Mouse (Mus musculus) cerebellum, adult 2 months (tissue): ENCODE results near the gene Robo4. TPM values are rescaled to one million over a fixed set of nuclear protein-coding genes. Genes with fewer than 3 reads are reported as not detected.

ENCODE experiments used
- DNase-seq, 2 experiments: peaks; one replicate each; pipeline ENCODE4 v3.0.0; 2021
- H3K27ac ChIP-seq: fragments of 200-500 bp; 2 replicates; pipeline ENCODE4 v1.5.1; 2012; ENCODE audit warnings: low read length, control low read depth, inconsistent platforms; ENCODE audit not compliant: insufficient read depth
- H3K27me3 ChIP-seq: fragments of 200-500 bp; 2 replicates; pipeline ENCODE4 v1.6.1; 2012; ENCODE audit warnings: inconsistent platforms, mild to moderate bottlenecking, low read length, moderate library complexity; ENCODE audit not compliant: control insufficient read depth, insufficient read depth
- H3K4me1 ChIP-seq: fragments of 200-500 bp; 2 replicates; pipeline ENCODE4 v1.6.1; 2011; ENCODE audit warnings: low read length; ENCODE audit not compliant: control insufficient read depth, insufficient read depth
- H3K4me3 ChIP-seq: fragments of 200-500 bp; replicated peaks from 2 replicates; pipeline ENCODE3; 2011; ENCODE audit warnings: mild to moderate bottlenecking, low read depth, low read length, control low read depth; ENCODE audit not compliant: insufficient read depth
- CTCF ChIP-seq: fragments of 200-500 bp; IDR thresholded peaks from 2 replicates; pipeline ENCODE4 v1.5.1; 2011; ENCODE audit warnings: low read depth, mild to moderate bottlenecking, control low read depth, low read length, moderate library complexity, borderline replicate concordance; ENCODE audit not compliant: insufficient read depth
- POLR2A ChIP-seq: fragments of 200-500 bp; IDR thresholded peaks from 2 replicates; pipeline ENCODE4 v1.6.1; 2011; ENCODE audit warnings: low read length, control low read depth, borderline replicate concordance; ENCODE audit not compliant: insufficient read depth
- WGBS: fragments of 180-500 bp; shearing (Covaris S2); methylation state at CpG from one replicate; pipeline ENCODE4 v1.1.7; 2018; 5-methylcytosine and 5-hydroxymethylcytosine counted together
- polyA plus RNA-seq: library from polyadenylated mRNA; depleted of rRNA; stranded (reverse); fragments of >200 nt; gene quantifications from 2 replicates; pipeline ENCODE4 v1.2.3, GENCODE M21; 2012

The Robo4 gene
- polyA plus RNA-seq, 1 experiment = 5.7 TPM

DNA sequence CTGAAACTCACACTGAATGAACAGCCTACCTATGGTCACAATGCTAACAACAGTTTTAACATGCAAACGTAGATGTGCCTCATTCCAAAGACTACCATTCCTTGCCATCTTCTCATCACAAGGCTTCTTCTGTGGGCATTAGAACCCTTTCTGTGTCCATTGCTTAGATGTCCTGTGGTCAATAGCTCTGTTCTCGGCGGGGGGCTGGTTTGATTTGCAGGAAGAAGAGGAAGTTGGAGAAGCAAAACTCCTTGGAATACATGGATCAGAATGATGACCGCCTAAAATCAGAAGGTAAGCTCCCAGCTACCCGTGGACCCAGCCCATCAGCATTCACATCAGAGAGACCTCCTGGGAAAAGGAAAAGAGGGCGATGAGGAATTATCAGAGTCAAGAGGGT lies 18.5 kb upstream of the Robo4 start:
- no peak overlapping the region for H3K27ac ChIP-seq
- WGBS = 89% methylated on average over 6 of the region's 6 CpGs
- H3K4me3 ChIP-seq = no peak overlapping the region
- no peak for DNase-seq
- TF ChIP-seq CTCF (no peak), POLR2A (no peak)
- H3K4me1 ChIP-seq = no peaks in the 10 kb centered on the region
- no peaks in the 10 kb centered on the region for H3K27me3 ChIP-seq

DNA sequence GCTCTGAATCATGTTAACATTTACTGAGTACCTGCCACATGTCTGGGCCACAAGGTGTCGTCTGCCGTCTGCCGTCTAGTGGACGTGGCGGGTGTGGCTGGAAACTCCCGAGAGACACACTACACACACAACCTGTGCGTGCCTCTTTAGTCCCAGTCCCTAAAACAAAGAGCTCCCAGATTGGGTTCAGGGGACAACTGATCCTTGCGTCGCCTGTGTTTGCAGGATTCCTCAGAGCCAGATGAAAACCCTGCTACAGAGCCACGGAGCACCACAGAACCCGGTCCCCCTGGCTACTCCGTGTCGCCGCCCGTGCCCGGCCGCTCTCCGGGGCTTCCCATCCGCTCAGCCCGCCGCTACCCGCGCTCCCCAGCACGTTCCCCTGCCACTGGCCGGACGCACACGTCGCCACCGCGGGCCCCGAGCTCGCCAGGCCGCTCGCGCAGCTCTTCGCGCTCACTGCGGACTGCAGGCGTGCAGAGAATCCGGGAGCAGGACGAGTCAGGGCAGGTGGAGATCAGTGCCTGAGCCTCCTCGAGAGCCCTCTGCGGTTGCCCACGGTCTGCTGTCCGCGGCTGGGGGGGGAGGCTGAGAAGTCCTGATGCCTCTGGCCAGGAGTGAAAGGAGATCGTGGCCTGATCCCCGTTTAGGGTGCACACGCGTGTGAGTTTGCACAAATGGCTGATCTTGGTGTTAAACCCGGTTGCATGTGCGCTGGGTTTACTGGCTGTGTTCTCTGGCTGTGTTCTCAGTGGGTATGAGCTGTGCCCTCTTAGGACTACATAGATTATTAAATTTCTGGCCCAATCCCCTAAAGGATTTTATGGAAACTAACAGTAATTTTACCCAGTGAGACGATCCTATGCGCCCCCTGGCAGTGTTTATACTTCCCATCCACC lies 17.2 kb upstream of the Robo4 start:
- Histone ChIP-seq H3K4me3 (no peak overlapping the region), H3K4me1 (no peaks in the 10 kb centered on the region), H3K27me3 (no peaks in the 10 kb centered on the region), H3K27ac (no peak overlapping the region)
- TF ChIP-seq CTCF (no peak), POLR2A (no peak)
- peak in 1 of 2 experiments; percentile 16 for DNase-seq
- 6% methylated on average over 54 of the region's 54 CpGs for WGBS

DNA sequence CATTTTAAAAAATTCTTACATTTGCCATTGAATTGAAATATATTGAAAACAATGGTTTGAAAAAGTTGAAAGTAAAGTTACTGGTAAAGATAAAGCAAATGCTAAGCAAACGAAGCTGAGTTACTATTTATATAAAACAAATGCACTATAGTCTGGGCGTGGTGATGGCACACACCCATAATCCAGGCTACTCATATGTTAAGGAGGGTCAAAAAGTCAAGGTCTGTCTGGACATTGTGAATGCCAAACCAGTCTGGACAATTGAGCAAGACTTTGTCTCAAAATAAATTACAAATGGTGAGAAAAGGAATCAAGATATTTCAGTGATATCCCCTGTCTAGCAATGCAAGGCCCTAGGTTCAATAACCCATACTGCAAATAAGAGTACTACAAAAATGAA lies 10.8 kb upstream of the Robo4 start:
- Histone ChIP-seq H3K27ac (no peak overlapping the region), H3K27me3 (no peaks in the 10 kb centered on the region), H3K4me1 (no peaks in the 10 kb centered on the region), H3K4me3 (no peak overlapping the region)
- no peak for TF ChIP-seq POLR2A
- WGBS = 66% methylated on average over 2 of the region's 2 CpGs
- DNase-seq = no peak

DNA sequence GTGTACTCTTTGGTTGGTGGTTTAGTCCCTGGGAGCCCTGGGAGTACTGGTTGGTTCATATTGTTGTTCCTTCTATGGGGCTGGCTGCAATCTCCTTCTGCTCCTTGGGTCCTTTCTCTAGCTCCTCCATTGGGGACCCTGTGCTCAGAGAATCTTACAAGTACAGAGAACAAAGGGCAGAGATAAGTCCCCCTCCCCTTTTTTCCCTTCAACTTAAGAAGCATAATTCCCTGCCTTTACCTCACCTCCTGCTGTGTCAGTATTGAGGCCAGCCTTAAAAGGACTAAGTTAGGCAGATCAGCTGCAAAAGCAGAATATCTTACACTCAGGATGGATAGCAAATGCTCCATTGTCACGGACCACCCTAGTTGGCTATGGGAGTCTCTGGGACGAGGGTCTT lies 9.6 kb upstream of the Robo4 start:
- no peaks in the 10 kb centered on the region for H3K4me1 ChIP-seq
- no peak overlapping the region for H3K27ac ChIP-seq
- no peak for DNase-seq
- WGBS = 54% methylated on average over 2 of the region's 2 CpGs
- H3K4me3 ChIP-seq = no peak overlapping the region
- no peaks in the 10 kb centered on the region for H3K27me3 ChIP-seq
- TF ChIP-seq CTCF = no peak
- TF ChIP-seq POLR2A = no peak

DNA sequence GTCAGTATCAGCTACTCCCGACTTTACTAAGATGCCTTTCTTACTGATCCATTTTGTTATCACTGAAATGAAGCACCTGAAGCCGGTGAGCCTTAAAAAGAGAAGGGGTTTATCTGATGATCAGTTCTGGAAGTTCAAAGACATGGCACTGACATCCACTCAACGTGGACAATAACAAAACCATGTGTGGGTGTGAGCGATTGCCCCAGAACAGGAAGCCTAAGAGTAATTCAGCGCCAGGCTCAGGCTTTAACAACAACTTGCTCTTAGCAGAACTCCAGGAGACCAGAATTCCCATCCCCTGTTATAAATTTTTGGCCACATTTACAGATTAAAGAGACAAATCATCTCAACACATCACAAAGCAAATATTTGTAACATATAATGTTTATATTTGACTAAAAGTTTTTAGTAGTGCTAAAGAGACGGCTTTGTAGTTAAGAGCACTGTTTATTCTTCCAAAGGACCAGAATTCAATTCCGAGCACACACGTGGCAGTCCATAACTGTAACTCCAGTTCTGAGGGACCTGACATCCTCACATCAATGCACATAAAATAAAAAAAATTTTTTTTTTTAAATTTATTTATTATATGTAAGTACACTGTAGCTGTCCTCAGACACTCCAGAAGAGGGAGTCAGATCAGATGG lies 8.1 kb upstream of the Robo4 start:
- no peak overlapping the region for H3K27ac ChIP-seq
- no peaks in the 10 kb centered on the region for H3K4me1 ChIP-seq
- no peak for TF ChIP-seq POLR2A
- 84% methylated on average over 8 of the region's 8 CpGs for WGBS
- no peak for DNase-seq
- H3K4me3 ChIP-seq = no peak overlapping the region
- H3K27me3 ChIP-seq = no peaks in the 10 kb centered on the region

DNA sequence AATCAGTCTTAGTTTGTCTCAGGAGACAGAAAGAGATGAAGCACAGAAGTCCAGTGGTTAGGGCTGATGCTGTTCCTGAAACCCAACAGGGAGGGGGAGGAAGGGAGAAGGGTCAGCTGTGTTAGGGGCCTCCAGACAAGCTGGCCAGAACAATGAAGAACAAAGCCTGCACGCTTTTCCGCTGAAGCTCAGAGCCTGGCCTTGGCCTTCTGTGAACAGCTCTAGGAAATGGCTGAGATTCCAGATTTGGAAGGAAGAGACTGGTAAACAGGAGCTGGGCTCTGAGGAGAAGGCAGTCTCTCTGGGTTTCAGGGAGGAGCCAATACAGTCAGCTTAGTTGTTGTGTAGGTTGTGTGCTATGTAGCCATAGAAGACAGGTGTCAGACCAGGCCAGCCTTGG lies 1.1 kb upstream of the Robo4 start:
- H3K27me3 ChIP-seq = no peaks in the 10 kb centered on the region
- DNase-seq = no peak
- no peaks in the 10 kb centered on the region for H3K4me1 ChIP-seq
- H3K27ac ChIP-seq = no peak overlapping the region
- H3K4me3 ChIP-seq = no peak overlapping the region
- TF ChIP-seq POLR2A (no peak), CTCF (no peak)
- 51% methylated on average over 2 of the region's 2 CpGs for WGBS

DNA sequence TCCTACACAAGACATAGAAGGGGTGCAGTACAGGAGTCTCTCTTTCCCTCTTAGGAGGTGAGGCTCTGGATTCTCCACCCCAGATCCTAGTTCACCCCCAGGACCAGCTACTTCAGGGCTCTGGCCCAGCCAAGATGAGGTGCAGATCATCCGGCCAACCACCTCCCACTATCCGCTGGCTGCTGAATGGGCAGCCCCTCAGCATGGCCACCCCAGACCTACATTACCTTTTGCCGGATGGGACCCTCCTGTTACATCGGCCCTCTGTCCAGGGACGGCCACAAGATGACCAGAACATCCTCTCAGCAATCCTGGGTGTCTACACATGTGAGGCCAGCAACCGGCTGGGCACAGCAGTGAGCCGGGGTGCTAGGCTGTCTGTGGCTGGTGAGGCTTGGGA lies 804 bp downstream of the Robo4 start:
- Histone ChIP-seq H3K4me1 (no peaks in the 10 kb centered on the region), H3K27ac (no peak overlapping the region), H3K4me3 (no peak overlapping the region), H3K27me3 (no peaks in the 10 kb centered on the region)
- no peak for DNase-seq
- WGBS = 85% methylated on average over 7 of the region's 7 CpGs
- TF ChIP-seq POLR2A (no peak), CTCF (no peak)

DNA sequence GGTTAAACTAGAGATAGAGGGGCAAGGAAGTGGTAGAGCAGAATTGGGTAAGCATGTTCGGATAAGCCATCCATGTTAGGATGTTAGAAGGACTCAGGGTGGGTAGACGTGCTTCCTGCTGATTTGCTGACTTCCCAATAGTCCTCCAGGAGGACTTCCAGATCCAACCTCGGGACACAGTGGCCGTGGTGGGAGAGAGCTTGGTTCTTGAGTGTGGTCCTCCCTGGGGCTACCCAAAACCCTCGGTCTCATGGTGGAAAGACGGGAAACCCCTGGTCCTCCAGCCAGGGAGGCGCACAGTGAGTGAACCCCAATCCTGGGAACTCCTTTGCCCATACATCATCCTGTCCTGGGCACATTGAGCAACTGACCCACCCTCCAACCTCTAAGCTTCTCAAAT lies 1.3 kb downstream of the Robo4 start:
- Histone ChIP-seq H3K27me3 (no peaks in the 10 kb centered on the region), H3K4me1 (no peaks in the 10 kb centered on the region), H3K4me3 (no peak overlapping the region), H3K27ac (no peak overlapping the region)
- TF ChIP-seq CTCF (no peak), POLR2A (no peak)
- no peak for DNase-seq
- 88% methylated on average over 7 of the region's 7 CpGs for WGBS
